Mouse (Mus musculus) stomach, embryonic 14.5 days (tissue): ENCODE measurements around the gene Fbxo42. TPM values are rescaled to one million over a fixed set of nuclear protein-coding genes. Genes with fewer than 3 reads are reported as not detected.
A peak's percentile ranks its signal among the peaks of the same experiment; 100 is the strongest.

Experiments used
- ATAC-seq: fragments of 200-750 bp; cut with Nextera tagmentation; 2 replicates; pipeline ENCODE4 v1.8.0; 2017; ENCODE audit warnings: low read depth, moderate TSS enrichment; ENCODE audit not compliant: insufficient number of reproducible peaks, insufficient read depth, low FRiP score
- H3K27ac ChIP-seq: fragments of 300-500 bp; sonication (generic); 2 replicates; pipeline ENCODE4 v1.5.1; 2014; ENCODE audit warnings: mild to moderate bottlenecking, low read length, moderate library complexity, mixed read lengths
- H3K27me3 ChIP-seq: fragments of 300-500 bp; sonication (generic); 2 replicates; pipeline ENCODE4 v1.6.1; 2014; ENCODE audit warnings: low read length, control low read depth, mixed read lengths; ENCODE audit not compliant: control insufficient read depth, insufficient read depth
- H3K36me3 ChIP-seq: fragments of 300-500 bp; sonication (generic); 2 replicates; pipeline ENCODE4 v1.6.1; 2014; ENCODE audit warnings: mild to moderate bottlenecking, control low read depth, low read length, moderate library complexity, mixed read lengths; ENCODE audit not compliant: control insufficient read depth, insufficient read depth
- H3K4me1 ChIP-seq: fragments of 300-500 bp; sonication (generic); 2 replicates; pipeline ENCODE4 v1.6.1; 2014; ENCODE audit warnings: low read length, control low read depth, mixed read lengths; ENCODE audit not compliant: control insufficient read depth, insufficient read depth
- H3K4me2 ChIP-seq: fragments of 300-500 bp; sonication (generic); replicated peaks from 2 replicates; pipeline ENCODE4 v1.6.1; 2014; ENCODE audit warnings: low read depth, low read length, control low read depth
- H3K4me3 ChIP-seq: fragments of 300-500 bp; sonication (generic); 2 replicates; pipeline ENCODE4 v1.5.1; 2014; ENCODE audit warnings: low read depth, low read length, control low read depth
- H3K9ac ChIP-seq: fragments of 300-500 bp; sonication (generic); replicated peaks from 2 replicates; pipeline ENCODE4 v1.6.1; 2014; ENCODE audit warnings: low read depth, mild to moderate bottlenecking, control low read depth, low read length, moderate library complexity, mixed read lengths
- H3K9me3 ChIP-seq: fragments of 300-500 bp; sonication (generic); 2 replicates; pipeline ENCODE4 v1.6.1; 2016; ENCODE audit warnings: low read depth, low read length, control low read depth; ENCODE audit not compliant: control insufficient read depth
- WGBS: fragments of 180-500 bp; shearing (Covaris S2); extraction: QIAGEN DNeasy Blood & Tissue Kit; methylation state at CpG from one replicate; pipeline ENCODE4 v1.1.7; 2014; 5-methylcytosine and 5-hydroxymethylcytosine counted together
- polyA plus RNA-seq: library from polyadenylated mRNA; unstranded; fragments of >200 nt; fragmentation: Nextera tagmentation; extraction: Ambion mirVana; gene quantifications from 2 replicates; pipeline ENCODE4 v1.2.1, GENCODE M21; 2014

The Fbxo42 gene
- polyA plus RNA-seq, 1 experiment from 2014 or later = 30.4 TPM

- Histone ChIP-seq H3K4me3 (no peak overlapping the region), H3K27ac (no peak overlapping the region), H3K4me2 (no peak overlapping the region), H3K9me3 (no peaks in the 10 kb centered on the region), H3K27me3 (no peaks in the 10 kb centered on the region), H3K9ac (no peak overlapping the region), H3K4me1 (peaks cover 15% of the 10 kb centered on the region), H3K36me3 (no peaks in the 10 kb centered on the region)
- ATAC-seq = no peak
- 78% methylated on average over 4 of the region's 4 CpGs for WGBS
Measured at GRCm38 (mm10) chr4:141157485-141157884, 9.8 kb downstream of the Fbxo42 start.

DNA sequence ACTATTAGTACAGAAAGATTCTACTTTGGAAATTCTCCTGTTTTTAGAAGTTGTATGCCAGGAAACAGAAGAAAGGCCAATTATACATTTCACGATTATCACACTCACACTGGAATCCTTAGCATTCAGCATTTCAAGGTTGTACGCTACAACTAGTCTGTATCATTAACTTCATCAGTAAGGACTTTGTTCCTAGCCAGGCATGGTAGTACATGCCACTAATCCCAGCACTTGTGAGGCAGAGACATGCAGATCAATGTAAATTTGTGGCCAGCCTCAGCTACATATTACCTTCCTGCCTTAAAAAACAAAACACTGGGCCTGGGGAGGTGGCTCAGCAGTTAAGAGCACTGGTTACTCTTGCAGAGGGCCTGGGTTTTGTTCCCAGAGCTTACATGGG lies 10.9 kb downstream of the Fbxo42 start:
- no peaks in the 10 kb centered on the region for H3K27me3 ChIP-seq
- no peaks in the 10 kb centered on the region for H3K9me3 ChIP-seq
- H3K36me3 ChIP-seq = no peaks in the 10 kb centered on the region
- 88% methylated on average over 2 of the region's 2 CpGs for WGBS
- peaks cover 15% of the 10 kb centered on the region for H3K4me1 ChIP-seq
- no peak overlapping the region for H3K4me2 ChIP-seq
- H3K27ac ChIP-seq = no peak overlapping the region
- H3K4me3 ChIP-seq = no peak overlapping the region
- ATAC-seq = no peak
- no peak overlapping the region for H3K9ac ChIP-seq

GRCm38 (mm10) chr4:141159093-141159492 lies 11.4 kb downstream of the Fbxo42 start:
- H3K9ac ChIP-seq = 0 out of 2 replicates have a peak overlapping the region, but pooled peaks have one; percentile 3
- H3K9me3 ChIP-seq = no peaks in the 10 kb centered on the region
- no peak for ATAC-seq
- no peaks in the 10 kb centered on the region for H3K36me3 ChIP-seq
- 43% methylated on average over 11 of the region's 11 CpGs for WGBS
- no peak overlapping the region for H3K4me2 ChIP-seq
- H3K4me3 ChIP-seq = no peak overlapping the region
- H3K4me1 ChIP-seq = peaks cover 12% of the 10 kb centered on the region
- H3K27me3 ChIP-seq = no peaks in the 10 kb centered on the region
- peak overlapping the region; percentile 27; the same call in 1 of the 2 replicates for H3K27ac ChIP-seq

GRCm38 (mm10) chr4:141159666-141160065 lies 12.0 kb downstream of the Fbxo42 start:
- no peak for ATAC-seq

GRCm38 (mm10) chr4:141160193-141160592 lies 12.5 kb downstream of the Fbxo42 start:
- no peak for ATAC-seq
- no peaks in the 10 kb centered on the region for H3K27me3 ChIP-seq
- H3K9ac ChIP-seq = no peak overlapping the region
- WGBS = 86% methylated on average over 4 of the region's 4 CpGs
- no peaks in the 10 kb centered on the region for H3K36me3 ChIP-seq
- peaks cover 12% of the 10 kb centered on the region for H3K4me1 ChIP-seq
- H3K4me2 ChIP-seq = no peak overlapping the region
- no peak overlapping the region for H3K4me3 ChIP-seq
- no peaks in the 10 kb centered on the region for H3K9me3 ChIP-seq
- H3K27ac ChIP-seq = no peak overlapping the region

More at GRCm38 (mm10) chr4:141159666-141160065, 12.0 kb downstream of the Fbxo42 start:
- Histone ChIP-seq H3K36me3 (no peaks in the 10 kb centered on the region), H3K4me3 (no peak overlapping the region), H3K4me1 (peaks cover 12% of the 10 kb centered on the region), H3K4me2 (no peak overlapping the region), H3K9ac (no peak overlapping the region), H3K9me3 (no peaks in the 10 kb centered on the region), H3K27ac (peak overlapping the region; percentile 27; the same call in 1 of the 2 replicates), H3K27me3 (no peaks in the 10 kb centered on the region)
- WGBS = 39% methylated on average over 5 of the region's 5 CpGs

DNA sequence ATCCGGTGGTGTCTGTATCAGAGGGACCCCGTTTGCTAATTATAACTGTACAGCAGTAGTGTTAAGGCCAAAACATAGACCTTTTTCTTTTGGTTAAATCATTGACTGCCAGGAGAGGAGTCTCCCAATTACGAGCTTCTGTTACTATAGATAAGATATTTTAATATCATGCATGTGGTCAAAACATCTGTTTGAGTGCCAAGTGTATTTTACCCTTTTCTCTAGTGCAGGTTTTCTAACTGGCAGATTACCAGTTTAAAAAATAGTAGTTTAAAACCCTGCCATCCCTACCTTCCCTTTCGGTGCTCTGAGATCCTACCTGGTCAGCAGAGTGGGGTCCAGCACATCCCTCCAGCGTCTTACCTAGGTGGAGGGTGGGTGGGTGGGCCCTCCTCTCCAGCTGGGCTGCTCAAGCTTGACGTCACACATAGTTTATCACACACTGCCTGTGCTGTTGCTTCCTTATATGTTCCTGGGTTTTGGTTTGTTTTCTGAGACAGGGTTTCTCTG lies 14.0 kb downstream of the Fbxo42 start:
- Histone ChIP-seq H3K4me3 (no peak overlapping the region), H3K36me3 (no peaks in the 10 kb centered on the region), H3K27me3 (no peaks in the 10 kb centered on the region), H3K4me1 (peaks cover 9% of the 10 kb centered on the region), H3K9ac (no peak overlapping the region), H3K9me3 (no peaks in the 10 kb centered on the region), H3K4me2 (no peak overlapping the region), H3K27ac (no peak overlapping the region)
- no peak; the same call in 1 of the 2 replicates for ATAC-seq
- WGBS = 82% methylated on average over 6 of the region's 6 CpGs

- no peak overlapping the region for H3K4me2 ChIP-seq
- H3K4me1 ChIP-seq = peaks cover 9% of the 10 kb centered on the region
- no peak for ATAC-seq
- WGBS = 92% methylated on average over 5 of the region's 5 CpGs
- H3K36me3 ChIP-seq = 0 out of 2 replicates have a peak, but pooled peaks cover 2% of the 10 kb centered on the region
- H3K27me3 ChIP-seq = no peaks in the 10 kb centered on the region
- H3K4me3 ChIP-seq = no peak overlapping the region
- H3K9ac ChIP-seq = no peak overlapping the region
- H3K27ac ChIP-seq = no peak overlapping the region
- H3K9me3 ChIP-seq = no peaks in the 10 kb centered on the region
Measured at GRCm38 (mm10) chr4:141163729-141164128, 16.0 kb downstream of the Fbxo42 start.

GRCm38 (mm10) chr4:141165744-141166292 lies 18.1 kb downstream of the Fbxo42 start:
- Histone ChIP-seq H3K9me3 (no peaks in the 10 kb centered on the region), H3K4me3 (no peak overlapping the region), H3K27me3 (no peaks in the 10 kb centered on the region), H3K4me1 (no peaks in the 10 kb centered on the region), H3K4me2 (no peak overlapping the region), H3K9ac (no peak overlapping the region), H3K27ac (no peak overlapping the region), H3K36me3 (peaks cover 12% of the 10 kb centered on the region; the same call in 1 of the 2 replicates)
- ATAC-seq = no peak
- 72% methylated on average over 8 of the region's 8 CpGs for WGBS

GRCm38 (mm10) chr4:141167156-141167555 lies 19.4 kb downstream of the Fbxo42 start:
- ATAC-seq = no peak
- Histone ChIP-seq H3K9ac (no peak overlapping the region), H3K36me3 (peaks cover 21% of the 10 kb centered on the region; the same call in 1 of the 2 replicates), H3K27me3 (no peaks in the 10 kb centered on the region), H3K27ac (no peak overlapping the region), H3K9me3 (no peaks in the 10 kb centered on the region), H3K4me2 (no peak overlapping the region), H3K4me3 (no peak overlapping the region), H3K4me1 (no peaks in the 10 kb centered on the region)
- 93% methylated on average over 3 of the region's 3 CpGs for WGBS
